Mouse (Mus musculus): ENCODE results near the gene Smox.

DNA sequence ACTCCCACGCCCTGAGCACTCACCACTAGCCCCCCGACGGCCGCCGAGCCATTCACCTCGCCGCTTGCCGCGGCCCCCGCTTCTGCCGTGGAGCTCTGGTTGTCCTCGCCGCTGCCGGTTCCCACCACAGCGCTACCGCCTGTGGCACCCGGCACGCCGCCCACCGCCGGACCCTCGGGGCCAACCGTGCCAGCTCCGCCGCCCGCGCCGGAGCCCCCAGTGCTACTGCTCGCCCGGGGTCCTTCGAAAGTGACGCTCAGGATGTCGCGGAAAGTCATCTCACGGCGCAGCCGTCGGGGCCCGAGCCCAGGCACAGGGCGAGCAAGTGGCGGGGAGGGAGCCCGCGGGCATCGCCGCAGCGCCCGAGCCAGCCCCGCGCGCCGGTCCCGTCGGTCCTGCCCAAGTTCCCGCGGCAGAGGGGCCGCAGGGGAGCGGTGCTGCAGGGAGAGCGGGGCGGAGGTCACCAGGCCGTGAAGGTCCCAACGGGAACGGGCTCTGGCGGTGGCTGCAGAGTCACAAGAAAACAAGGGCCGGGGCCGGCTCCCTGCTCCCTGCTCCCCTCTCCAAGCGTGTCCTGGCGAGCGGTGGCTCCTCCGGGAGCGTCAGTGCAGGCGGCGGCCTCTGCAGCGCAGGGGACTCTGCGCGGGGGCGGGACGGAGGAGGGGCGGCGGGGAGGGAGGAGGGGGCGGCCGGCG lies 70.7 kb downstream of the Smox start, which contains the start of gene Adra1d:
- TF ChIP-seq CTCF (IDR thresholded peaks at IDR 0.05; ENCODE audit: borderline replicate concordance, extremely low read depth, insufficient read depth, insufficient read length) (no peak), POLR2A (IDR thresholded peaks at IDR 0.05; ENCODE audit: borderline replicate concordance, extremely low read depth, insufficient read depth, insufficient read length, poor library complexity, severe bottlenecking) (no peak)

All from brain, embryonic 14.5 days (tissue).